Mouse (Mus musculus) heart, postnatal 0 days (tissue): ENCODE data around the gene Map2k1.

Experiments
- CTCF ChIP-seq: IDR thresholded peaks from 2 replicates; pipeline ENCODE4 v1.5.1; 2016; ENCODE audit warnings: antibody characterized with exemption, control low read depth, low read depth
- EP300 ChIP-seq: IDR thresholded peaks from 2 replicates; pipeline ENCODE4 v1.6.1; 2016; ENCODE audit warnings: antibody characterized with exemption, low read depth

GRCm38 (mm10) chr9:64219305-64219704 is 34.1 kb downstream of the Map2k1 start:
- no peak for TF ChIP-seq CTCF
- no peak for TF ChIP-seq EP300
